Mouse (Mus musculus) neural tube, embryonic 15.5 days (tissue): ENCODE data around the gene Rin2. TPM values are rescaled to one million over a fixed set of nuclear protein-coding genes. Genes with fewer than 3 reads are reported as not detected.

Source experiments
- ATAC-seq: fragments of 200-750 bp; cut with Nextera tagmentation; 2 replicates; pipeline ENCODE4 v1.8.0; 2017; ENCODE audit warnings: mild to moderate bottlenecking, moderate TSS enrichment, moderate library complexity; ENCODE audit not compliant: low FRiP score
- H3K27ac ChIP-seq: fragments of 300-500 bp; sonication (generic); replicated peaks from 2 replicates; pipeline ENCODE4 v1.5.1; 2015; ENCODE audit warnings: mild to moderate bottlenecking, inconsistent platforms
- H3K27me3 ChIP-seq: fragments of 300-500 bp; sonication (generic); replicated peaks from 2 replicates; pipeline ENCODE4 v1.6.1; 2015; ENCODE audit warnings: inconsistent platforms
- H3K36me3 ChIP-seq: fragments of 300-500 bp; sonication (generic); 2 replicates; pipeline ENCODE4 v1.6.1; 2015; ENCODE audit warnings: inconsistent platforms
- H3K4me1 ChIP-seq: fragments of 300-500 bp; sonication (generic); 2 replicates; pipeline ENCODE4 v1.6.1; 2015; ENCODE audit warnings: inconsistent platforms
- H3K4me2 ChIP-seq: fragments of 300-500 bp; sonication (generic); 2 replicates; pipeline ENCODE4 v1.6.1; 2015; ENCODE audit warnings: inconsistent platforms, mild to moderate bottlenecking, moderate library complexity
- H3K4me3 ChIP-seq: fragments of 300-500 bp; sonication (generic); replicated peaks from 2 replicates; pipeline ENCODE4 v1.5.1; 2015; ENCODE audit warnings: mild to moderate bottlenecking, inconsistent platforms
- H3K9ac ChIP-seq: fragments of 300-500 bp; sonication (generic); replicated peaks from 2 replicates; pipeline ENCODE4 v1.6.1; 2015; ENCODE audit warnings: mild to moderate bottlenecking, inconsistent platforms
- H3K9me3 ChIP-seq: fragments of 300-500 bp; sonication (generic); replicated peaks from 2 replicates; pipeline ENCODE4 v1.6.1; 2016; ENCODE audit warnings: inconsistent platforms
- WGBS: fragments of 180-500 bp; shearing (Covaris S2); methylation state at CpG from one replicate; pipeline ENCODE4 v1.1.7; 2015; ENCODE audit warnings: mixed read lengths; 5-methylcytosine and 5-hydroxymethylcytosine counted together
- polyA plus RNA-seq: library from polyadenylated mRNA; unstranded; fragments of >200 nt; fragmentation: Nextera tagmentation; extraction: Ambion mirVana; gene quantifications from 2 replicates; pipeline ENCODE4 v1.2.1, GENCODE M21; 2015

The Rin2 gene
- polyA plus RNA-seq, 1 experiment from 2014 or later, result 14.8 TPM

- WGBS, result 10% methylated on average over 40 of the region's 40 CpGs
- Histone ChIP-seq H3K27me3 (no peaks in the 10 kb centered on the region), H3K9ac (peak overlapping the region; percentile 40), H3K4me2 (peak overlapping the region; percentile 58), H3K27ac (peak overlapping the region; percentile 83), H3K36me3 (no peaks in the 10 kb centered on the region), H3K9me3 (no peaks in the 10 kb centered on the region), H3K4me3 (peak overlapping the region; percentile 38), H3K4me1 (peaks cover 39% of the 10 kb centered on the region)
- ATAC-seq, result peak; percentile 87
Observed at GRCm38 (mm10) chr2:145859932-145860801, 185.2 kb downstream of the Rin2 start.

DNA sequence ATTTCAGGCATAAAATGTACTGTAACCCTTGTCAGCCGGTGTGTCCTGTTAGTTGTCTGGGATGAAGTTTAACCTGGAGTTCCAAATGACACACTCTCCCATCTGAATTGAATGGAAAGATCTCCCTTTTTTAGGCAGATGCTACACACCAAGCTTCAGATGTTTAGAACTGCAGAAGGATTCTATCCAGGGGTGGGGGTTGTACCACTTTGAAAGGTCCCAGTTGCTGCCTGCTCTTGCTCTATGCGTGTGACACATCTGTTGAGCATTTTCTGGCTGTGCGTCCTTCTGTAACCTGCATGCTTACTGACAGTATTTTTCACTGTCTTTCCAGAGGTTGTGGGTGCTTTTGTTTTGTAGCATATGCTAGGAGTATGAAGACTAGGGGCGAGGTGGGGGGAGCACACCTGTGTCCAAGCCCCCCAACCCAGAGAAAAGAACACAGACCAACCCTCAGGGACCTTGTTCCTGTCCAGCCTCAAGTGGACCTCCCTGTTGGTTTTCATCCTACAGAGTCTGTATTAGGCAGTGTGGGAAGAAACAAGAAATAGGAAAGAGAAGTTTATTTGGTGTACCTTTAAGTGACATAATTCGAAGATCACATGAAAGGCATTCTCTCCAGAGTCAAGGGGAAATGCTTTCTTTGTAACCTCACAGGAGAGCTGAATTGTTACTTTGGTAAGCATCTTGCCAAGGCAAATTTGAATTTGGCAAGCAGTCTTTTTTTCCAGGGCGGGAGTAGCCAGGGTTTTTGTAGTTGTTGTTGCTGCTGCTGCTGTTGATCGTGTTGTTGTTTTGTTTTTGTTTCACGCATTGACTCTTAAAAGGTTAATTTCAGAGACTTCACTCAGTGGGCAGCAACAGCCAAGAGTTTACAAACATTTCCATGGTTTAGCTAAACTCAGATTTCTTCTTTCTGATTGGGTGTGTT lies 186.4 kb downstream of the Rin2 start:
- Histone ChIP-seq H3K9me3 (no peaks in the 10 kb centered on the region), H3K4me2 (peak overlapping the region; percentile 58)
- 63% methylated on average over 8 of the region's 8 CpGs for WGBS

GRCm38 (mm10) chr2:145862206-145862817 lies 187.3 kb downstream of the Rin2 start:
- Histone ChIP-seq H3K27ac (peak overlapping the region; percentile 19; the same call in 1 of the 2 replicates), H3K4me1 (peaks cover 39% of the 10 kb centered on the region), H3K4me3 (peak overlapping the region; percentile 38), H3K36me3 (no peaks in the 10 kb centered on the region), H3K4me2 (peak overlapping the region; percentile 58), H3K27me3 (no peaks in the 10 kb centered on the region), H3K9ac (no peak overlapping the region), H3K9me3 (no peaks in the 10 kb centered on the region)
- 37% methylated on average over 10 of the region's 10 CpGs for WGBS
- no peak for ATAC-seq

More for the DNA sequence above, 186.4 kb downstream of the Rin2 start:
- peak overlapping the region; percentile 83 for H3K27ac ChIP-seq
- H3K27me3 ChIP-seq, result no peaks in the 10 kb centered on the region
- ATAC-seq, result no peak
- no peaks in the 10 kb centered on the region for H3K36me3 ChIP-seq
- peak overlapping the region; percentile 38 for H3K4me3 ChIP-seq
- peak overlapping the region; percentile 40 for H3K9ac ChIP-seq
- H3K4me1 ChIP-seq, result peaks cover 39% of the 10 kb centered on the region

- Histone ChIP-seq H3K4me3 (no peak overlapping the region), H3K27ac (no peak overlapping the region), H3K9ac (no peak overlapping the region), H3K27me3 (no peaks in the 10 kb centered on the region), H3K9me3 (no peaks in the 10 kb centered on the region), H3K4me1 (peaks cover 13% of the 10 kb centered on the region), H3K36me3 (no peaks in the 10 kb centered on the region; the same call in 1 of the 2 replicates), H3K4me2 (no peak overlapping the region)
- WGBS, result 89% methylated on average over 3 of the region's 3 CpGs
- no peak for ATAC-seq
Observed at GRCm38 (mm10) chr2:145865344-145865743, 190.3 kb downstream of the Rin2 start.

DNA sequence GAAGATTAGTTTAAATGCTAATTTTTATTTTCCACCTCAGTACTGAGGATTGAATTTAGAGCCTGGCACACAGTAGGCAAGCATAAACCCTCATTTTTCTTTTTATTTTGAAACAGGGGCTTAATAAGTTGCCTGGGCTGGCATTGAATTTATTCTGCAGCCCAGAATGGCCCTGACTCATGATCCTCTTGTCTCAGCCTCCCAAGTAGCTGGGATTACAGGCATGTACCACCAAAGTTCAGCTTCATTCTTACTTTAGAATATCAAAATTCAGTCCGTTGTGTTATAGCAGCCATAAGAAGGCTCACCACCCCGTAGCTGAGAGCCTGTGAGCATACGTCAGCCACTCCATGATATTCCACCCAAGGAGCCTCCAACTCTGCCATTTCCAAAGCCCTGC lies 191.2 kb downstream of the Rin2 start:
- H3K4me2 ChIP-seq, result no peak overlapping the region
- ATAC-seq, result no peak
- H3K9me3 ChIP-seq, result no peaks in the 10 kb centered on the region
- H3K27me3 ChIP-seq, result no peaks in the 10 kb centered on the region
- WGBS, result 98% methylated on average over 3 of the region's 3 CpGs
- H3K9ac ChIP-seq, result no peak overlapping the region
- H3K36me3 ChIP-seq, result no peaks in the 10 kb centered on the region; the same call in 1 of the 2 replicates
- no peak overlapping the region for H3K27ac ChIP-seq
- H3K4me3 ChIP-seq, result no peak overlapping the region
- H3K4me1 ChIP-seq, result peaks cover 6% of the 10 kb centered on the region; the same call in 1 of the 2 replicates

GRCm38 (mm10) chr2:145866695-145867449 lies 191.9 kb downstream of the Rin2 start:
- no peaks in the 10 kb centered on the region for H3K27me3 ChIP-seq
- WGBS, result 97% methylated on average over 11 of the region's 11 CpGs

GRCm38 (mm10) chr2:145871308-145871707 lies 196.3 kb downstream of the Rin2 start:
- no peak overlapping the region for H3K9ac ChIP-seq
- no peak for ATAC-seq
- no peak overlapping the region for H3K4me2 ChIP-seq
- no peaks in the 10 kb centered on the region for H3K27me3 ChIP-seq
- H3K4me1 ChIP-seq, result no peaks in the 10 kb centered on the region
- no peak overlapping the region for H3K4me3 ChIP-seq
- WGBS, result 92% methylated on average over 4 of the region's 4 CpGs
- H3K9me3 ChIP-seq, result no peaks in the 10 kb centered on the region
- H3K36me3 ChIP-seq, result no peaks in the 10 kb centered on the region; the same call in 1 of the 2 replicates
- H3K27ac ChIP-seq, result no peak overlapping the region

More at GRCm38 (mm10) chr2:145866695-145867449, 191.9 kb downstream of the Rin2 start:
- no peaks in the 10 kb centered on the region; the same call in 1 of the 2 replicates for H3K36me3 ChIP-seq
- H3K4me2 ChIP-seq, result no peak overlapping the region
- H3K4me3 ChIP-seq, result no peak overlapping the region
- H3K9me3 ChIP-seq, result no peaks in the 10 kb centered on the region
- no peak overlapping the region for H3K27ac ChIP-seq
- H3K9ac ChIP-seq, result no peak overlapping the region
- ATAC-seq, result no peak
- no peaks in the 10 kb centered on the region for H3K4me1 ChIP-seq

GRCm38 (mm10) chr2:145872099-145872498 lies 197.1 kb downstream of the Rin2 start:
- no peak for ATAC-seq
- 100% methylated on average over 1 of the region's 1 CpGs for whole genome bisulfite sequencing

GRCm38 (mm10) chr2:145873953-145874352 lies 198.9 kb downstream of the Rin2 start:
- H3K9ac ChIP-seq, result no peak overlapping the region
- no peaks in the 10 kb centered on the region for H3K4me1 ChIP-seq
- ATAC-seq, result no peak
- no peak overlapping the region for H3K4me2 ChIP-seq
- 81% methylated on average over 1 of the region's 1 CpGs for WGBS
- no peak overlapping the region for H3K4me3 ChIP-seq
- H3K27me3 ChIP-seq, result no peaks in the 10 kb centered on the region
- no peak overlapping the region for H3K27ac ChIP-seq
- H3K9me3 ChIP-seq, result no peaks in the 10 kb centered on the region
- peaks cover 13% of the 10 kb centered on the region for H3K36me3 ChIP-seq

More at GRCm38 (mm10) chr2:145872099-145872498, 197.1 kb downstream of the Rin2 start:
- H3K9ac ChIP-seq, result no peak overlapping the region
- peaks cover 8% of the 10 kb centered on the region for H3K36me3 ChIP-seq
- no peaks in the 10 kb centered on the region for H3K4me1 ChIP-seq
- H3K9me3 ChIP-seq, result no peaks in the 10 kb centered on the region
- H3K4me2 ChIP-seq, result no peak overlapping the region
- no peak overlapping the region for H3K4me3 ChIP-seq
- H3K27ac ChIP-seq, result no peak overlapping the region
- H3K27me3 ChIP-seq, result no peaks in the 10 kb centered on the region

DNA sequence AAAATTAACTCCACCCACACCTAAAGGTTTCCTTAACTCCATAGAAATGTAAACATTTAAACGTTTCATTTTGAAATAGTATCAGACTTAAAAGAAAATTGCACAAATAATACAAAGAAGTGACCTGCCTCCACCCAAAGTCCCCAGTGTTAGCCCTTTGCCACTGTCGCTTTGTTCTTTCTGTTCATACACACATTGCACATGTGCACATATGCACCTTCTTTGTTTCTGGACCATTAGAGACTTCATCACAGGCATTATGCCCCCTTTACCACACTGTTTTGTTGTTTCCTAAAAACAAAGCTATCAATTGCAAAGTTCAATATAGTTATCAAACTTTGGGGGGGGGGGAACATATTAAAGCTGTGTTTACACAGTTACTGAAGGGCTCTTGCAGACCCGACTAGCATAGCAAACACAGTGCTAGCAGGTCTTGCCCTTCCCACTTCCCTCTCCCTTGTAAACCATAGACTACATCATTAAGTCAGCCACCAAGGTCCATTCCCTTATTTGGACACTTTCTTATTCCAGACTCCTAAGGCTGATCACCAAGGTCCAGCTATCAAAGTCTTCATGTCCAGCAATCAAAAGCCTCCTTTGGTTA lies 200.0 kb downstream of the Rin2 start:
- H3K4me3 ChIP-seq, result no peak overlapping the region
- ATAC-seq, result no peak
- H3K9ac ChIP-seq, result no peak overlapping the region
- no peak overlapping the region for H3K4me2 ChIP-seq
- no peaks in the 10 kb centered on the region for H3K9me3 ChIP-seq
- no peaks in the 10 kb centered on the region for H3K4me1 ChIP-seq
- H3K36me3 ChIP-seq, result peaks cover 19% of the 10 kb centered on the region
- no peak overlapping the region for H3K27ac ChIP-seq
- 74% methylated on average over 3 of the region's 3 CpGs for WGBS
- H3K27me3 ChIP-seq, result no peaks in the 10 kb centered on the region
